Mouse (Mus musculus) kidney, postnatal 0 days (tissue): ENCODE data around the gene Slc5a10. TPM values are rescaled to one million over a fixed set of nuclear protein-coding genes. Genes with fewer than 3 reads are reported as not detected.

Experiments
- ATAC-seq: fragments of 200-750 bp; cut with Nextera tagmentation; replicated peaks from 2 replicates; pipeline ENCODE4 v1.8.0; 2017; ENCODE audit warnings: low read depth, moderate number of reproducible peaks, moderate TSS enrichment, moderate library complexity; ENCODE audit not compliant: low FRiP score
- DNase-seq: peaks from one replicate; pipeline ENCODE4 v3.0.0-alpha.2; 2016; ENCODE audit warnings: low spot score
- H3K27ac ChIP-seq: fragments of 300-500 bp; sonication (generic); 2 replicates; pipeline ENCODE4 v1.5.1; 2014; ENCODE audit warnings: mild to moderate bottlenecking
- H3K27me3 ChIP-seq: fragments of 300-500 bp; sonication (generic); 2 replicates; pipeline ENCODE4 v1.6.1; 2014; ENCODE audit warnings: low read length, mixed read lengths; ENCODE audit not compliant: insufficient read depth
- H3K36me3 ChIP-seq: fragments of 300-500 bp; sonication (generic); 2 replicates; pipeline ENCODE4 v1.6.1; 2014; ENCODE audit warnings: low read length, mixed read lengths; ENCODE audit not compliant: insufficient read depth
- H3K4me1 ChIP-seq: fragments of 300-500 bp; sonication (generic); replicated peaks from 2 replicates; pipeline ENCODE4 v1.6.1; 2014; ENCODE audit warnings: antibody characterized with exemption, low read length, mixed read lengths; ENCODE audit not compliant: insufficient read depth
- H3K4me2 ChIP-seq: fragments of 300-500 bp; sonication (generic); 2 replicates; pipeline ENCODE4 v1.6.1; 2014; ENCODE audit warnings: mild to moderate bottlenecking, low read length, moderate library complexity, mixed read lengths
- H3K4me3 ChIP-seq: fragments of 300-500 bp; sonication (generic); replicated peaks from 2 replicates; pipeline ENCODE4 v1.5.1; 2014; ENCODE audit warnings: low read depth, low read length
- H3K9ac ChIP-seq: fragments of 300-500 bp; sonication (generic); 2 replicates; pipeline ENCODE4 v1.6.1; 2014; ENCODE audit warnings: low read depth, low read length
- H3K9me3 ChIP-seq: fragments of 300-500 bp; sonication (generic); replicated peaks from 2 replicates; pipeline ENCODE4 v1.6.1; 2016; ENCODE audit warnings: low read length, inconsistent platforms, mixed read lengths
- CTCF ChIP-seq: IDR thresholded peaks from 2 replicates; pipeline ENCODE4 v1.5.1; 2016; ENCODE audit warnings: antibody characterized with exemption, low read depth, mild to moderate bottlenecking, moderate library complexity
- WGBS: fragments of 180-500 bp; shearing (Covaris S2); extraction: QIAGEN DNeasy Blood & Tissue Kit; methylation state at CpG from one replicate; pipeline ENCODE4 v1.1.7; 2014; 5-methylcytosine and 5-hydroxymethylcytosine counted together
- polyA plus RNA-seq: library from polyadenylated mRNA; unstranded; fragments of >200 nt; fragmentation: Nextera tagmentation; extraction: Ambion mirVana; gene quantifications from 2 replicates; pipeline ENCODE4 v1.2.1, GENCODE M21; 2015

The Slc5a10 gene
- polyA plus RNA-seq, 1 experiment from 2014 or later = 19.6 TPM

DNA sequence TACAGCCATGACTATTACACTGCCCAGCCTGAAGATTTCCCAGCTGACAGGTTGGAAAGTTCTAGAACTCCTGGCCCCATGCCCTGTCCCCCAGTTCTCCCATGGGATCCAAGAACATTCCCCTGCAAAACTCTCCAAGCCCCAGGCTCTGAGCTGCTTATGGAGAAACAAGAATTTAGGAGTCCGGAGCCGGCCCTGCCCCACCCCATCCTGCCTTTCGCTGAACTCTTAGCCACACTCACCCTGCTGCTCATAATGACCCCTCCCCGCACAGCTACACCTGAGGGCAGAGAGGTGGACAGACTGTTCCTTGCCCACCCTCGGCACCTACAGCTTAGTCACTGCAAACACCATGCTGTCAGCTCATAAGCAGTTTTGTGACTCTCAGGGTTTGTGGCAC lies 52.8 kb downstream of the Slc5a10 start:
- Histone ChIP-seq H3K27me3 (no peaks in the 10 kb centered on the region), H3K36me3 (no peaks in the 10 kb centered on the region), H3K4me1 (no peaks in the 10 kb centered on the region), H3K4me3 (no peak overlapping the region), H3K27ac (no peak overlapping the region), H3K4me2 (no peak overlapping the region), H3K9ac (no peak overlapping the region), H3K9me3 (no peaks in the 10 kb centered on the region)
- ATAC-seq (no peak), DNase-seq (no peak)
- 61% methylated on average over 5 of the region's 5 CpGs for WGBS
- no peak for TF ChIP-seq CTCF

DNA sequence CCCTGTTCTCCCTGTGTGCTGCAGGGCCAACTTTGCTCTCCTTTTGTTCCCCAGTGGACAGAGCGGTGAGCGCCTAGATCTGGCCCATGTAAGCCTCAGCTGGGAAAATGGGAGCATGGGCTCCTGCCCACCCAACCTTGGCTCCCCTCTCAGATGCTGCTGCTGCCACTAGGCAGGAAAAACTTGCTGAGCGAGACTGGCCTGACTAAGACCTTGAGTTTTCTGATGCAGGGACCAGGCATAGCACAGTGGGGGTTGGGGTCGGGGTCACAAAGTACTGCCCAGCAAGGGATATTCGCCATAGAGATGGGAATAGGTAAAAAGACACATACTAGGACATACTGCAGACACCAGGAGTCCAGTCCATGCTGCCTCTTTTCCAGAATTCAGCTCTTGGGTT lies 53.4 kb downstream of the Slc5a10 start:
- Histone ChIP-seq H3K4me3 (no peak overlapping the region), H3K9me3 (no peaks in the 10 kb centered on the region), H3K9ac (no peak overlapping the region), H3K4me2 (no peak overlapping the region), H3K4me1 (no peaks in the 10 kb centered on the region), H3K27me3 (no peaks in the 10 kb centered on the region), H3K36me3 (no peaks in the 10 kb centered on the region), H3K27ac (no peak overlapping the region)
- WGBS = 81% methylated on average over 5 of the region's 5 CpGs
- ATAC-seq (no peak), DNase-seq (no peak)
- TF ChIP-seq CTCF = no peak

DNA sequence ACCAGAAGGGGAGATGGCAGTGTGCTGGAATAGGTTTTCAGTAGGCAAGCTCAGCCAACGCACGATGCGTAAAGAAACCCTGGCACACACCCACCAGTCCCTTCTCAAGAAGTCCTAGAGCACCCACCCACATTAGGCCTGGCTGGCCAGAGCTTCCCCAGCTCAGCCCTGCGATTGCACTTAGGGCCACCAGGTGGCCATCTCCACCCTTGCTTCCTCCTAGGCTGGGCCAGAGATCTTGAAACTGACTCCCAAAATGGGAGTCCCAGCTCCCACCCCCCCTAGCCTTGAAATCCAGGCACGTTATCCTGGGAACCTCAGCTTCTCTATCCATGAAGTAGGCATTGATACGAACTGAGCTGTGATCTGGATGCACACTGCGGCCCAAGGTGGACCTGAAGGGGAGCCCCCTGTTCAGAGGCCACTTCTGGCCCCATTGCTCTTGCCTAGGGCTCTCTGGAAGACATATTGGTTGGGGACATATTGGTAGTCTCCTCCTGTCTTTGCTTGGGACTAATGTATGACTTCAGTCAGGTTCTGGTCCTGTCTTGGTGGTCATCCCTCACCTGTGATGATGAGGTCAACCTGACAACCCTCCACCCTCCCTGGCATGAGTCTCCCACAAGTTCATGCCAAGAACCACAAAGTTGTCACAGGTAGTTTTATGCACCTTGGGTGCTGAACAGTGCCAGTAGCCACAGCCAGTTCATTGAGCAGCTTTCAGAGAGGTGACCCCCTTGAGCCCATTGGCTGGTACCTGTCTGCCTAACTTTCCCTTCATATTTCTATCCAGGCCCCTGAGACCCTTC lies 54.4 kb downstream of the Slc5a10 start:
- Histone ChIP-seq H3K4me1 (no peaks in the 10 kb centered on the region), H3K9ac (no peak overlapping the region), H3K36me3 (no peaks in the 10 kb centered on the region), H3K4me3 (no peak overlapping the region), H3K27ac (no peak overlapping the region), H3K9me3 (no peaks in the 10 kb centered on the region), H3K27me3 (no peaks in the 10 kb centered on the region), H3K4me2 (no peak overlapping the region)
- 47% methylated on average over 7 of the region's 7 CpGs for WGBS
- peak; percentile 87 for TF ChIP-seq CTCF
- peak; percentile 47; the same call in 1 of the 2 replicates for ATAC-seq
- peak; percentile 78 for DNase-seq

DNA sequence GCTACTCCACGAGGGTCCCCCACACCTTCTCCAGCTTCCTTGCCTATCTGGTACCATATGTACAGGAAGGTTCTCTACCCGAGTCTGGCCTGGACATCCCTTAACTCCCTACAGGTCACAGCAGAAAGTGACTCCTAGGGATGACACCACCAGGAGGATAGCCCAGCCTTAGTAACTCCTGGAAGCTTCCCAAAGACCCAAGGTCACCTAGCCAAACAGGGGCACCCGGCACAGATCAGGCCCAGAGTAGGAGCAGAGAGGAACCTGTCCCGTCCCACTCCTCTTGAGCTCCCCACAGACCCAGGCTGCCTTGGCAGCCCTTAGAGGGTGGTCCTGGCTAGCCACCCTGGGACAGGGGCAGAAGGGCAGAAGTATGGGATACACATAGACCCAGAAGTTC lies 55.2 kb downstream of the Slc5a10 start:
- DNase-seq = no peak
- Histone ChIP-seq H3K36me3 (no peaks in the 10 kb centered on the region), H3K9me3 (no peaks in the 10 kb centered on the region), H3K9ac (no peak overlapping the region), H3K4me2 (no peak overlapping the region), H3K27me3 (no peaks in the 10 kb centered on the region), H3K4me1 (no peaks in the 10 kb centered on the region), H3K27ac (no peak overlapping the region), H3K4me3 (no peak overlapping the region)
- ATAC-seq = no peak
- WGBS = 87% methylated on average over 4 of the region's 4 CpGs
- no peak for TF ChIP-seq CTCF

DNA sequence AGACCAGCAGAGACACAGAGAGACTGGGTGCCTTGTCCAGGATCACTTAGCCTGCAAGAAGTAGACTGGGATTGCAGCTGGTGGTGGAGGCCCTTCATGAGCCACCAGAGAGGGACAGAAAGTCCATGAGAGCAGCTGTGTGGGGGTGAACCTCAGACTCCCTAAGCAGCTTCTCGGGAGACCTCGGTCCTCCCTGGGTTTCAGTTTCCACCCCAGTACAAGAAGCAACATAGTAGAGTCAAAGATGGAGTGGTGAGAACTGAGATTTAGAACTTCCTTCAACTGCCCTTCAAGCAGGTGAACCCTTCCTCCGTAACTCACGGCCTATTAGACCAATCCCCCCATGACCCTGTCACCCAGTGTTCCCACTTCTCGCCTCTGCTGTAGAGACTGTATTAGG lies 58.4 kb downstream of the Slc5a10 start:
- Histone ChIP-seq H3K36me3 (no peaks in the 10 kb centered on the region), H3K4me1 (no peaks in the 10 kb centered on the region), H3K4me2 (no peak overlapping the region), H3K9ac (no peak overlapping the region), H3K27me3 (no peaks in the 10 kb centered on the region), H3K27ac (no peak overlapping the region), H3K9me3 (no peaks in the 10 kb centered on the region), H3K4me3 (no peak overlapping the region)
- TF ChIP-seq CTCF = no peak
- no peak for ATAC-seq
- WGBS = 70% methylated on average over 5 of the region's 5 CpGs
- no peak for DNase-seq

DNA sequence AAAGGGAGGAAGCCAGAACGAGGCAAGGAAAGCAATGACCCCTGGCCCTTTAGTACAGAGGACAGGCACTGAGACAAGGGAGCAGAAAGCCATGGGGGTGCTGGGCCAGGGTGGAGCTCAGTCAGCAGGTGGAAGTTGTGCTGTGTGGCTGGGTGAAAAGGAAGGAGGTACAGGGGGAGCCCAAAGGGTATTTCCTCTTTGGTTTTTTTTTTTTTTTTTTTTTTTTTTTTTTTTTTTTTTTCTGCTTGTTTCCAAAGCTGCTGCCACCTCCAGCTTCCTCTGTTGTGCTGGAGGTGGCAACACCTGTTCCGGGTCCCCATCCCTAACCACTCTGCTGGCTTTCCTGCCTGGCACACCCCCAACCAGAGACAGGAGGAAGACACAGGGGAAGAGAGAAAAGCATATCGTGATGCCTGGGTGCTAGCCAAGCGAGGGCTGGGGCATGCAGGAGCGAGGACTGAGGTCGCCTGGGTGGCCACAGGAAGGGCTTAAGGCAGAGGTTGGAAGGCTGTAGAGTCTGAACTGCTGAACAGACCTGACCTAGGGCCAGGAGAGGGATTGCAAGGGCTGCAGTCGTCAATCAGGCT lies 59.7 kb downstream of the Slc5a10 start:
- Histone ChIP-seq H3K4me1 (no peaks in the 10 kb centered on the region), H3K27ac (no peak overlapping the region), H3K36me3 (no peaks in the 10 kb centered on the region), H3K9ac (no peak overlapping the region), H3K4me3 (no peak overlapping the region), H3K27me3 (no peaks in the 10 kb centered on the region), H3K4me2 (no peak overlapping the region), H3K9me3 (no peaks in the 10 kb centered on the region)
- DNase-seq (no peak), ATAC-seq (no peak)
- WGBS = 63% methylated on average over 7 of the region's 7 CpGs
- TF ChIP-seq CTCF = no peak
